Mouse (Mus musculus): ENCODE results near the gene Eif3i. TPM values are rescaled to one million over a fixed set of nuclear protein-coding genes. Genes with fewer than 3 reads are reported as not detected.

Gene Eif3i
- polyA plus RNA-seq, 2 experiments = 201 to 223 TPM

DNA sequence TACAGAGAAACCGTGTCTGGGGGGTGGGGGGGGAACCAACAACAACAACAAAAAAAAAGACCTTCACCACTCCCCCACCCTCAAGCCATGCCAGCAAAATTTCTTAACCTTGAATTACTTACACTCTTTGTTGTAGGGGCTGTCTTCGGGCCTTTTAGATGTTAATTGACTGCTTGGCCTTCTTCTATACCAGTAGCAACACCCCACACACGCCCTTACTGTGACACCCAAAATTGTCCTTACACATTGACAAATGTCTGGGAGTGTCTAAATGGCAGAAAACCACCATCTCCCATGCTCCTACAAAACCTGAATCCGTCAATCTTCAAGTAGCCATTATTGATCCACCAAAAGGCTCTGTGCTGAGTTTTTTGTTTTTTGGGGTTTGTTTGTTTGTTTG, 56.3 kb downstream of the Eif3i start:
- H3K4me2 ChIP-seq (ENCODE audit: low read depth) = no peak overlapping the region
- peaks cover 13 to 18% of the 10 kb centered on the region in 2 experiments for H3K4me1 ChIP-seq (replicated peaks; ENCODE audit: control insufficient read depth in 2 of 2, insufficient read depth in 2 of 2, low read length in 1 of 2)
- H3K36me3 ChIP-seq (replicated peaks; ENCODE audit: control insufficient read depth, insufficient read depth, low read depth) = peaks cover 6% of the 10 kb centered on the region; the same call in 1 of the 2 replicates
- H3K9me3 ChIP-seq (ENCODE audit: control insufficient read depth, low read length) = no peaks in the 10 kb centered on the region
- 80% methylated on average over 4 of the region's 4 CpGs for WGBS (ENCODE audit: insufficient replicate concordance)
- no peaks in the 10 kb centered on the region for H3K27me3 ChIP-seq (ENCODE audit: control insufficient read depth, insufficient read depth, low read length)
- H3K4me3 ChIP-seq (ENCODE audit: insufficient read depth in 1 of 2, low read depth in 2 of 2, low read length in 2 of 2) = no peak overlapping the region
- ATAC-seq (ENCODE audit: insufficient read depth) (no peak), DNase-seq (ENCODE audit: low read depth in 3 of 3, low spot score in 3 of 3) (no peak)
- no peak overlapping the region for H3K27ac ChIP-seq
- no peak overlapping the region for H3K9ac ChIP-seq (replicated peaks)
- TF ChIP-seq EP300 (IDR thresholded peaks at IDR 0.05; ENCODE audit: low read depth) = no peak
- no peak for TF ChIP-seq CTCF (IDR thresholded peaks at IDR 0.05; ENCODE audit: low read depth)

GRCm38 (mm10) chr4:129542592-129543141, 57.8 kb downstream of the Eif3i start, which contains the start of gene Hdac1:
Gene Hdac1 (minus strand): TSS chr4:129542713.
- Histone ChIP-seq H3K9me3 (ENCODE audit: control insufficient read depth, low read length) (no peaks in the 10 kb centered on the region), H3K4me2 (ENCODE audit: low read depth) (peak within 1 kb of the TSS; percentile 95), H3K4me1 (replicated peaks; ENCODE audit: control insufficient read depth in 2 of 2, insufficient read depth in 2 of 2, low read length in 1 of 2) (peaks cover 13 to 18% of the 10 kb centered on the region in 2 experiments), H3K4me3 (ENCODE audit: insufficient read depth in 1 of 2, low read depth in 2 of 2, low read length in 2 of 2) (peak within 1 kb of the TSS; percentile 89 to 90), H3K27me3 (ENCODE audit: control insufficient read depth, insufficient read depth, low read length) (no peaks in the 10 kb centered on the region), H3K9ac (replicated peaks) (peak within 1 kb of the TSS; percentile 96), H3K36me3 (replicated peaks; ENCODE audit: control insufficient read depth, insufficient read depth, low read depth) (peaks cover 6% of the 10 kb centered on the region; the same call in 1 of the 2 replicates), H3K27ac (peak within 1 kb of the TSS; percentile 84)
- WGBS (ENCODE audit: insufficient replicate concordance) = 1% methylated on average over 46 of the region's 46 CpGs
- DNase-seq (ENCODE audit: low read depth in 3 of 3, low spot score in 3 of 3) (peak; percentile 96 to 97 (median 96)), ATAC-seq (ENCODE audit: insufficient read depth) (peak; percentile 99)
- TF ChIP-seq CTCF (IDR thresholded peaks at IDR 0.05; ENCODE audit: low read depth) (0 out of 2 replicates have a peak, but pooled peaks have one; percentile 24), EP300 (IDR thresholded peaks at IDR 0.05; ENCODE audit: low read depth) (0 out of 2 replicates have a peak, but pooled peaks have one; percentile 22)

Small RNA genes lying within 50 kb of the gene (microRNA-seq; reads per million reads assigned to microRNA genes)
- gene Mir8119 = not detected

Other genes with a start within 250 kb of the Eif3i start
- 1.8 and 2.1 TPM in 2 replicates for gene Zbtb8a, start 222.5 kb downstream of the Eif3i start, polyA plus RNA-seq (2012; rRNA removed)
- 0.41 and 1.1 TPM in 2 replicates for gene Zbtb8a, start 222.5 kb downstream of the Eif3i start, polyA plus RNA-seq (2014; fragmentation: Nextera tagmentation; extraction: Ambion mirVana)
- 0.31 and 0.39 TPM in 2 replicates for gene Zbtb8b, start 159.8 kb downstream of the Eif3i start, polyA plus RNA-seq (2012; rRNA removed)
- 0.80 and 0.91 TPM in 2 replicates for gene Zbtb8b, start 159.8 kb downstream of the Eif3i start, polyA plus RNA-seq (2014; fragmentation: Nextera tagmentation; extraction: Ambion mirVana)
- 30.5 and 34.7 TPM in 2 replicates for gene Bsdc1, start 139.1 kb downstream of the Eif3i start, polyA plus RNA-seq (2012; rRNA removed)
- gene Bsdc1, start 139.1 kb downstream of the Eif3i start, polyA plus RNA-seq (2014; fragmentation: Nextera tagmentation; extraction: Ambion mirVana) = 52.1 and 52.4 TPM in 2 replicates
- not detected in 2 replicates for gene Tssk3, start 109.6 kb downstream of the Eif3i start, polyA plus RNA-seq (2012; rRNA removed)
- not detected in 2 replicates for gene Tssk3, start 109.6 kb downstream of the Eif3i start, polyA plus RNA-seq (2014; fragmentation: Nextera tagmentation; extraction: Ambion mirVana)
- 0.40 and 0.54 TPM in 2 replicates for gene Fam229a, start 109.5 kb downstream of the Eif3i start, polyA plus RNA-seq (2012; rRNA removed)
- 0.37 and 0.44 TPM in 2 replicates for gene Fam229a, start 109.5 kb downstream of the Eif3i start, polyA plus RNA-seq (2014; fragmentation: Nextera tagmentation; extraction: Ambion mirVana)
- gene Marcksl1, start 87.1 kb downstream of the Eif3i start, polyA plus RNA-seq (2012; rRNA removed) = 30.6 and 34.8 TPM in 2 replicates
- gene Marcksl1, start 87.1 kb downstream of the Eif3i start, polyA plus RNA-seq (2014; fragmentation: Nextera tagmentation; extraction: Ambion mirVana) = 38.2 and 42.0 TPM in 2 replicates
- 59.4 and 76.5 TPM in 2 replicates for gene Hdac1, start 57.9 kb downstream of the Eif3i start, polyA plus RNA-seq (2012; rRNA removed)
- 107 and 114 TPM in 2 replicates for gene Hdac1, start 57.9 kb downstream of the Eif3i start, polyA plus RNA-seq (2014; fragmentation: Nextera tagmentation; extraction: Ambion mirVana)
- gene Lck, start 27.0 kb downstream of the Eif3i start, polyA plus RNA-seq (2012; rRNA removed) = 2.7 and 3.1 TPM in 2 replicates
- gene Lck, start 27.0 kb downstream of the Eif3i start, polyA plus RNA-seq (2014; fragmentation: Nextera tagmentation; extraction: Ambion mirVana) = 3.9 TPM in 2 replicates
- 7.6 TPM in 2 replicates for gene Fam167b, start 22.1 kb downstream of the Eif3i start, polyA plus RNA-seq (2012; rRNA removed)
- 5.4 and 5.8 TPM in 2 replicates for gene Fam167b, start 22.1 kb downstream of the Eif3i start, polyA plus RNA-seq (2014; fragmentation: Nextera tagmentation; extraction: Ambion mirVana)
- 78.5 and 84.2 TPM in 2 replicates for gene Tmem234, start within 50 bp of the Eif3i start, polyA plus RNA-seq (2012; rRNA removed)
- gene Tmem234, start within 50 bp of the Eif3i start, polyA plus RNA-seq (2014; fragmentation: Nextera tagmentation; extraction: Ambion mirVana) = 108 and 129 TPM in 2 replicates
- gene Dcdc2b, start 13.6 kb upstream of the Eif3i start, polyA plus RNA-seq (2012; rRNA removed) = 0.28 and 0.47 TPM in 2 replicates
- 0.19 and 0.61 TPM in 2 replicates for gene Dcdc2b, start 13.6 kb upstream of the Eif3i start, polyA plus RNA-seq (2014; fragmentation: Nextera tagmentation; extraction: Ambion mirVana)
- 6.2 and 8.8 TPM in 2 replicates for gene Iqcc, start 18.5 kb upstream of the Eif3i start, polyA plus RNA-seq (2012; rRNA removed)
- 7.0 and 9.2 TPM in 2 replicates for gene Iqcc, start 18.5 kb upstream of the Eif3i start, polyA plus RNA-seq (2014; fragmentation: Nextera tagmentation; extraction: Ambion mirVana)
- gene Ccdc28b, start 23.3 kb upstream of the Eif3i start, polyA plus RNA-seq (2012; rRNA removed) = 5.7 and 12.0 TPM in 2 replicates
- gene Ccdc28b, start 23.3 kb upstream of the Eif3i start, polyA plus RNA-seq (2014; fragmentation: Nextera tagmentation; extraction: Ambion mirVana) = 11.0 and 12.4 TPM in 2 replicates
- gene Txlna, start 40.4 kb upstream of the Eif3i start, polyA plus RNA-seq (2012; rRNA removed) = 12.2 and 17.0 TPM in 2 replicates
- gene Txlna, start 40.4 kb upstream of the Eif3i start, polyA plus RNA-seq (2014; fragmentation: Nextera tagmentation; extraction: Ambion mirVana) = 26.3 and 30.3 TPM in 2 replicates
- 8.9 and 10.1 TPM in 2 replicates for gene Kpna6, start 72.1 kb upstream of the Eif3i start, polyA plus RNA-seq (2012; rRNA removed)
- gene Kpna6, start 72.1 kb upstream of the Eif3i start, polyA plus RNA-seq (2014; fragmentation: Nextera tagmentation; extraction: Ambion mirVana) = 5.4 and 7.1 TPM in 2 replicates
- gene Tmem39b, start 96.2 kb upstream of the Eif3i start, polyA plus RNA-seq (2012; rRNA removed) = 9.3 and 11.3 TPM in 2 replicates
- gene Tmem39b, start 96.2 kb upstream of the Eif3i start, polyA plus RNA-seq (2014; fragmentation: Nextera tagmentation; extraction: Ambion mirVana) = 5.5 and 6.0 TPM in 2 replicates
- 12.5 and 16.7 TPM in 2 replicates for gene Khdrbs1, start 141.7 kb upstream of the Eif3i start, polyA plus RNA-seq (2012; rRNA removed)
- gene Khdrbs1, start 141.7 kb upstream of the Eif3i start, polyA plus RNA-seq (2014; fragmentation: Nextera tagmentation; extraction: Ambion mirVana) = 24.0 and 28.2 TPM in 2 replicates
- gene Ptp4a2, start 210.6 kb upstream of the Eif3i start, polyA plus RNA-seq (2012; rRNA removed) = 26.1 and 42.2 TPM in 2 replicates
- 150 and 154 TPM in 2 replicates for gene Ptp4a2, start 210.6 kb upstream of the Eif3i start, polyA plus RNA-seq (2014; fragmentation: Nextera tagmentation; extraction: Ambion mirVana)

All from liver, embryonic 14.5 days (tissue).